Mouse (Mus musculus): ENCODE measurements at regions not wholly inside any gene's neighbourhood (a gene's known extent, or its start where the extent isn't known, plus 50 kb on each side); places are given as distances from the start of the nearest gene placed in this dataset.

- TF ChIP-seq EP300 (IDR thresholded peaks at IDR 0.05; ENCODE audit: low read depth) (no peak), CTCF (IDR thresholded peaks at IDR 0.05; ENCODE audit: low read depth) (no peak)
- no peaks in the 10 kb centered on the region for H3K9me3 ChIP-seq (ENCODE audit: control insufficient read depth, low read length)
- WGBS (ENCODE audit: insufficient replicate concordance): 17% methylated on average over 17 of the region's 17 CpGs
- H3K9ac ChIP-seq (replicated peaks): no peak overlapping the region
- ATAC-seq (ENCODE audit: insufficient read depth) (no peak), DNase-seq (ENCODE audit: low read depth in 3 of 3, low spot score in 3 of 3) (no peak)
- no peaks in the 10 kb centered on the region for H3K4me1 ChIP-seq (replicated peaks; ENCODE audit: control insufficient read depth in 2 of 2, insufficient read depth in 2 of 2, low read length in 1 of 2)
- no peak overlapping the region for H3K27ac ChIP-seq
- no peak overlapping the region for H3K4me3 ChIP-seq (ENCODE audit: insufficient read depth in 1 of 2, low read depth in 2 of 2, low read length in 2 of 2)
- H3K4me2 ChIP-seq (ENCODE audit: low read depth): no peak overlapping the region
- H3K36me3 ChIP-seq (replicated peaks; ENCODE audit: control insufficient read depth, insufficient read depth, low read depth): no peaks in the 10 kb centered on the region
- no peaks in the 10 kb centered on the region for H3K27me3 ChIP-seq (ENCODE audit: control insufficient read depth, insufficient read depth, low read length)
These were observed 256.8 kb upstream of the Sulf2 start for GRCm38 (mm10) chr2:166412031-166412858.

DNA sequence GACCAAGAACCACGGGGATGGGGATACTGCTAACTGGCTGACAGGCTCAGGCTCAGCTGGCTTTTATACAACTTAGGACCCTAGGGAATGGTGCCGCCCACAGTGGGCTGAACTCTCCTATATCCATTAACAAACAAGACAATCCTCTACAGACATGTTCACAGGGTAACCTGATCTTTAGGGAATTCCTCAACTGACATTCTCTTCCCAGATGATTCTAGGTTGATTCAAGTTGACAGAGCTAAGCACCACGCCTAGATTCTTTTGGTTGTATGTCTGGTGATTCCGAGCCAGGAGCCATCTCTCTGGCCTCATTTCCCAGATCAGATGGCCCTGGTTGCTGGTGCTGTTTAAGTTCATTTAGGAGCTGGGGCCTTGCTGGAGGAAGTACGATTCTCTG is 253.9 kb upstream of the Sulf2 start:
- WGBS (ENCODE audit: insufficient replicate concordance): 53% methylated on average over 5 of the region's 5 CpGs
- Histone ChIP-seq H3K4me2 (ENCODE audit: low read depth) (no peak overlapping the region), H3K9me3 (ENCODE audit: control insufficient read depth, low read length) (no peaks in the 10 kb centered on the region), H3K4me1 (replicated peaks; ENCODE audit: control insufficient read depth in 2 of 2, insufficient read depth in 2 of 2, low read length in 1 of 2) (no peaks in the 10 kb centered on the region), H3K27me3 (ENCODE audit: control insufficient read depth, insufficient read depth, low read length) (no peaks in the 10 kb centered on the region), H3K27ac (no peak overlapping the region), H3K4me3 (ENCODE audit: insufficient read depth in 1 of 2, low read depth in 2 of 2, low read length in 2 of 2) (no peak overlapping the region), H3K36me3 (replicated peaks; ENCODE audit: control insufficient read depth, insufficient read depth, low read depth) (no peaks in the 10 kb centered on the region), H3K9ac (replicated peaks) (no peak overlapping the region)
- no peak for DNase-seq (ENCODE audit: low read depth in 3 of 3, low spot score in 3 of 3)
- ATAC-seq (ENCODE audit: insufficient read depth): no peak
- TF ChIP-seq CTCF (IDR thresholded peaks at IDR 0.05; ENCODE audit: low read depth): no peak
- TF ChIP-seq EP300 (IDR thresholded peaks at IDR 0.05; ENCODE audit: low read depth): no peak

GRCm38 (mm10) chr2:166408806-166409205 is 253.3 kb upstream of the Sulf2 start:
- H3K27ac ChIP-seq: no peak overlapping the region
- no peak overlapping the region for H3K9ac ChIP-seq (replicated peaks)
- no peaks in the 10 kb centered on the region for H3K9me3 ChIP-seq (ENCODE audit: control insufficient read depth, low read length)
- no peak for DNase-seq (ENCODE audit: low read depth in 3 of 3, low spot score in 3 of 3)
- no peaks in the 10 kb centered on the region for H3K27me3 ChIP-seq (ENCODE audit: control insufficient read depth, insufficient read depth, low read length)
- H3K36me3 ChIP-seq (replicated peaks; ENCODE audit: control insufficient read depth, insufficient read depth, low read depth): no peaks in the 10 kb centered on the region
- whole genome bisulfite sequencing (ENCODE audit: insufficient replicate concordance): 52% methylated on average over 4 of the region's 4 CpGs
- no peak overlapping the region for H3K4me2 ChIP-seq (ENCODE audit: low read depth)
- no peaks in the 10 kb centered on the region for H3K4me1 ChIP-seq (replicated peaks; ENCODE audit: control insufficient read depth in 2 of 2, insufficient read depth in 2 of 2, low read length in 1 of 2)
- TF ChIP-seq EP300 (IDR thresholded peaks at IDR 0.05; ENCODE audit: low read depth) (no peak), CTCF (IDR thresholded peaks at IDR 0.05; ENCODE audit: low read depth) (no peak)
- H3K4me3 ChIP-seq (ENCODE audit: insufficient read depth in 1 of 2, low read depth in 2 of 2, low read length in 2 of 2): no peak overlapping the region
- ATAC-seq (ENCODE audit: insufficient read depth): no peak

GRCm38 (mm10) chr2:166408009-166408408 is 252.5 kb upstream of the Sulf2 start:
- H3K9ac ChIP-seq (replicated peaks): no peak overlapping the region
- no peaks in the 10 kb centered on the region for H3K9me3 ChIP-seq (ENCODE audit: control insufficient read depth, low read length)
- H3K4me1 ChIP-seq (replicated peaks; ENCODE audit: control insufficient read depth in 2 of 2, insufficient read depth in 2 of 2, low read length in 1 of 2): no peaks in the 10 kb centered on the region
- no peak overlapping the region for H3K27ac ChIP-seq
- H3K4me2 ChIP-seq (ENCODE audit: low read depth): no peak overlapping the region
- no peak overlapping the region for H3K4me3 ChIP-seq (ENCODE audit: insufficient read depth in 1 of 2, low read depth in 2 of 2, low read length in 2 of 2)
- WGBS (ENCODE audit: insufficient replicate concordance): 74% methylated on average over 16 of the region's 16 CpGs
- DNase-seq (ENCODE audit: low read depth in 3 of 3, low spot score in 3 of 3) (no peak), ATAC-seq (ENCODE audit: insufficient read depth) (no peak)
- H3K27me3 ChIP-seq (ENCODE audit: control insufficient read depth, insufficient read depth, low read length): no peaks in the 10 kb centered on the region
- H3K36me3 ChIP-seq (replicated peaks; ENCODE audit: control insufficient read depth, insufficient read depth, low read depth): no peaks in the 10 kb centered on the region
- TF ChIP-seq EP300 (IDR thresholded peaks at IDR 0.05; ENCODE audit: low read depth) (no peak), CTCF (IDR thresholded peaks at IDR 0.05; ENCODE audit: low read depth) (no peak)

GRCm38 (mm10) chr2:166406826-166407225 is 251.4 kb upstream of the Sulf2 start:
- no peak for ATAC-seq (ENCODE audit: insufficient read depth)

More at GRCm38 (mm10) chr2:166406826-166407225, 251.4 kb upstream of the Sulf2 start:
- Histone ChIP-seq H3K36me3 (replicated peaks; ENCODE audit: control insufficient read depth, insufficient read depth, low read depth) (no peaks in the 10 kb centered on the region), H3K9ac (replicated peaks) (no peak overlapping the region), H3K27ac (no peak overlapping the region), H3K9me3 (ENCODE audit: control insufficient read depth, low read length) (no peaks in the 10 kb centered on the region), H3K4me1 (replicated peaks; ENCODE audit: control insufficient read depth in 2 of 2, insufficient read depth in 2 of 2, low read length in 1 of 2) (no peaks in the 10 kb centered on the region), H3K4me3 (ENCODE audit: insufficient read depth in 1 of 2, low read depth in 2 of 2, low read length in 2 of 2) (no peak overlapping the region), H3K4me2 (ENCODE audit: low read depth) (no peak overlapping the region), H3K27me3 (ENCODE audit: control insufficient read depth, insufficient read depth, low read length) (no peaks in the 10 kb centered on the region)
- WGBS (ENCODE audit: insufficient replicate concordance): 47% methylated on average over 11 of the region's 11 CpGs
- DNase-seq (ENCODE audit: low read depth in 3 of 3, low spot score in 3 of 3): no peak
- TF ChIP-seq CTCF (IDR thresholded peaks at IDR 0.05; ENCODE audit: low read depth): no peak
- no peak for TF ChIP-seq EP300 (IDR thresholded peaks at IDR 0.05; ENCODE audit: low read depth)
